Mouse (Mus musculus) liver, postnatal 0 days (tissue): ENCODE results near the gene Pip4k2c. TPM values are rescaled to one million over a fixed set of nuclear protein-coding genes. Genes with fewer than 3 reads are reported as not detected.

Experiments
- ATAC-seq: fragments of 200-750 bp; cut with Nextera tagmentation; 2 replicates; pipeline ENCODE4 v1.8.0; 2017; ENCODE audit warnings: mild to moderate bottlenecking, moderate library complexity
- DNase-seq: peaks from one replicate; pipeline ENCODE4 v3.0.0-alpha.2; 2016
- H3K27ac ChIP-seq: fragments of 300-500 bp; sonication (generic); 2 replicates; pipeline ENCODE4 v1.5.1; 2014; ENCODE audit warnings: antibody characterized with exemption, moderate library complexity, mild to moderate bottlenecking, low read depth
- H3K27me3 ChIP-seq: fragments of 300-500 bp; sonication (generic); 2 replicates; pipeline ENCODE4 v1.6.1; 2014; ENCODE audit warnings: low read length, control low read depth, mixed read lengths; ENCODE audit not compliant: insufficient read depth
- H3K36me3 ChIP-seq: fragments of 300-500 bp; sonication (generic); replicated peaks from 2 replicates; pipeline ENCODE4 v1.6.1; 2014; ENCODE audit warnings: mild to moderate bottlenecking, control low read depth, low read length, moderate library complexity, mixed read lengths; ENCODE audit not compliant: insufficient read depth
- H3K4me1 ChIP-seq: fragments of 300-500 bp; sonication (generic); 2 replicates; pipeline ENCODE4 v1.6.1; 2014; ENCODE audit warnings: antibody characterized with exemption, mild to moderate bottlenecking, control low read depth; ENCODE audit not compliant: insufficient read depth
- H3K4me2 ChIP-seq: fragments of 300-500 bp; sonication (generic); 2 replicates; pipeline ENCODE4 v1.6.1; 2014; ENCODE audit warnings: low read depth, mild to moderate bottlenecking, low read length, moderate library complexity, mixed read lengths
- H3K4me3 ChIP-seq: fragments of 300-500 bp; sonication (generic); 2 replicates; pipeline ENCODE4 v1.5.1; 2014; ENCODE audit warnings: low read depth, low read length
- H3K9ac ChIP-seq: fragments of 300-500 bp; sonication (generic); replicated peaks from 2 replicates; pipeline ENCODE4 v1.6.1; 2014; ENCODE audit warnings: mild to moderate bottlenecking, moderate library complexity
- H3K9me3 ChIP-seq: fragments of 300-500 bp; sonication (generic); 2 replicates; pipeline ENCODE4 v1.6.1; 2016; ENCODE audit warnings: mild to moderate bottlenecking, control low read depth, low read length, mixed read lengths
- CTCF ChIP-seq: sonication (generic); IDR thresholded peaks from 2 replicates; pipeline ENCODE4 v1.5.1; 2016; ENCODE audit warnings: antibody characterized with exemption, low read depth
- EP300 ChIP-seq: IDR thresholded peaks from 2 replicates; pipeline ENCODE4 v1.6.1; 2016; ENCODE audit warnings: antibody characterized with exemption, low read depth, mild to moderate bottlenecking
- WGBS: fragments of 180-500 bp; shearing (Covaris S2); extraction: QIAGEN DNeasy Blood & Tissue Kit; methylation state at CpG from one replicate; pipeline ENCODE4 v1.1.7; 2014; ENCODE audit not compliant: insufficient replicate concordance; 5-methylcytosine and 5-hydroxymethylcytosine counted together
- polyA plus RNA-seq: library from polyadenylated mRNA; unstranded; fragments of >200 nt; fragmentation: Nextera tagmentation; extraction: Ambion mirVana; gene quantifications from 2 replicates; pipeline ENCODE4 v1.2.1, GENCODE M21; 2015

The Pip4k2c gene
- polyA plus RNA-seq, 1 experiment from 2014 or later: 17.7 TPM

DNA sequence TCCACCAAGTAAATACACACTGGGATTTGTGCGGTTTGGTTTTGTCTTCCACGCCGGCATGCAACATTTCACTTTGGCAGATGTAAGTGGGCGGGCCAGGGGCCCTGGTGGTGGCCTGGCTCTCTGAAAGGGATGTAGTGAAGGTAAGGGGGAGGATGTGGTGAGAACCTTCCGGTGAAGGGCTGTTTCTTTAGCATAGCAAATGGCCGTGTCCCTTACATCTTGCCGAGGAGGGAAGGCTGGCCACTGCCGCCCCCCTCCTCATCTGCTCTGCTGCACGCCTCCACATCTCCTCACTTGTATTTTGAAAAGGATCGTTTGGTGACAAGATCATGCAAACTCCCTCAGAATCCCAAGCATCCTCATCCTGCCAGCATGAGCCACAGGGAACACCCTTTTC is 14.3 kb upstream of the Pip4k2c start:
- H3K9ac ChIP-seq: no peak overlapping the region
- H3K4me3 ChIP-seq: no peak overlapping the region
- no peaks in the 10 kb centered on the region; the same call in none of the 2 replicates for H3K27me3 ChIP-seq
- no peaks in the 10 kb centered on the region for H3K9me3 ChIP-seq
- ATAC-seq (no peak), DNase-seq (no peak)
- no peaks in the 10 kb centered on the region for H3K36me3 ChIP-seq
- no peak overlapping the region for H3K4me2 ChIP-seq
- H3K27ac ChIP-seq: no peak overlapping the region
- no peak for TF ChIP-seq EP300
- TF ChIP-seq CTCF: no peak
- peaks cover 4% of the 10 kb centered on the region; the same call in 1 of the 2 replicates for H3K4me1 ChIP-seq
- 35% methylated on average over 10 of the region's 10 CpGs for WGBS

DNA sequence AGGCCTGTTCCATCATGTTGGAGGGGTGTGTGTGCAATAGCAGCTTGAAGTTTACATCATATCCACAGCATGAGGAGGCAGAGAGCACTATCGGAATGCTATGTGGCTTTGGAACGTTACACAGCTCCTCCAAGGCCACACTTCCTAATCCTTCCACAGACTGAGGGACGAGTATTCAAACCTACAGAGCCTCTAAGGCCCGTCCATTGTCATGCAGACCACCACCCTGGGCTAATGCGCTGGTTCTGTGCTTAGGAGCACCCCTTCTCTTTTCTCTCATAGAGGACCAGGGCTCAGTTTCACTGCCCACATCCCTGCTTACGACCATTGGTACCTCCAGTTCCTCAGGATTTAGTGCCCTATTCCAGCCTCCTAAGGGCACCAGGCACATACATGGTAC is 13.8 kb upstream of the Pip4k2c start:
- Histone ChIP-seq H3K27ac (no peak overlapping the region), H3K4me2 (no peak overlapping the region), H3K9ac (no peak overlapping the region), H3K36me3 (no peaks in the 10 kb centered on the region), H3K27me3 (no peaks in the 10 kb centered on the region; the same call in none of the 2 replicates), H3K4me3 (no peak overlapping the region), H3K9me3 (no peaks in the 10 kb centered on the region), H3K4me1 (peaks cover 4% of the 10 kb centered on the region; the same call in 1 of the 2 replicates)
- ATAC-seq (no peak), DNase-seq (no peak)
- WGBS: 60% methylated on average over 6 of the region's 6 CpGs
- TF ChIP-seq CTCF: no peak
- TF ChIP-seq EP300: no peak

DNA sequence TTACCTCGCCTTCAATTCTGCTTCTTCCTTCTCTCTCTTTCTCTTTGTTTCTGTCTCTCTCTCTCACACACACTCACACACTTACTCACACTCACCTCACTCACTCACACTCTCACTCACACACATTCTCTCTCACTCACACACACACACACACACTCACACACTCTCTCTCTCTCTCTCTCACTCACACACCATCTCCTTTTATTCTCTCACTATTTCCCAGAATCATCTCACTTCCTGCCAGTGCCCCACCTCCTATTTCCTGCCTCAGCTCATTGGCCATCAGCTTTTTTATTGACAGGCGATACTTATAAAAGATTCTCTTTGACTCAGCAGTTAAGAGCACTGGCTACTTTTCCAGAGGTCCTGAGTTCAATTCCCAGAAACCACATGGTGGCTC is 7.0 kb upstream of the Pip4k2c start:
- 87% methylated on average over 2 of the region's 2 CpGs for WGBS
- Histone ChIP-seq H3K36me3 (no peaks in the 10 kb centered on the region), H3K4me2 (no peak overlapping the region), H3K27ac (no peak overlapping the region), H3K4me3 (no peak overlapping the region), H3K9me3 (no peaks in the 10 kb centered on the region), H3K4me1 (no peaks in the 10 kb centered on the region), H3K9ac (no peak overlapping the region), H3K27me3 (no peaks in the 10 kb centered on the region)
- TF ChIP-seq CTCF (no peak), EP300 (no peak)
- no peak for ATAC-seq
- no peak for DNase-seq

DNA sequence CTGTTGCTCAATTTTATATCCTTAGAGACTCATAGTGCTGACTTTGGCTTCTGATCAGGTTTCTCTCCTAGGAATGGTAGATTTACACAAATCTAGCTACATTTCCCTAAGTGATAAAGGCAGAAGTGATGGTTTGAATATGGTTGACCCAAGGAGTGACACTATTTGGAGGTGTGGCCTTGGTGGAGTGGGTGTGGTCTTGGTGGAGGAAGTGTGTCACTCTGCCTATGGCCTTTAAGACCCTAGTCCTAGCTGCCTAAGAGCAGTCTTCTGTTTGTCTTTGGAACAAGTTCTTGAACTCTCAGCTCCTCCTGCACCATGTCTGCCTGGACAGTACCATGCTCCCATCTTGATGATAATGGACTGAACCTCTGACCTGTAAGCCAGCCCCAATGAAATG is 5.8 kb upstream of the Pip4k2c start:
- H3K4me2 ChIP-seq: no peak overlapping the region
- ATAC-seq (no peak), DNase-seq (no peak)
- no peak overlapping the region for H3K9ac ChIP-seq
- no peak overlapping the region for H3K4me3 ChIP-seq
- no peak overlapping the region for H3K27ac ChIP-seq
- TF ChIP-seq CTCF (no peak), EP300 (no peak)
- no peaks in the 10 kb centered on the region for H3K36me3 ChIP-seq
- no peaks in the 10 kb centered on the region for H3K27me3 ChIP-seq
- H3K4me1 ChIP-seq: no peaks in the 10 kb centered on the region
- H3K9me3 ChIP-seq: no peaks in the 10 kb centered on the region

DNA sequence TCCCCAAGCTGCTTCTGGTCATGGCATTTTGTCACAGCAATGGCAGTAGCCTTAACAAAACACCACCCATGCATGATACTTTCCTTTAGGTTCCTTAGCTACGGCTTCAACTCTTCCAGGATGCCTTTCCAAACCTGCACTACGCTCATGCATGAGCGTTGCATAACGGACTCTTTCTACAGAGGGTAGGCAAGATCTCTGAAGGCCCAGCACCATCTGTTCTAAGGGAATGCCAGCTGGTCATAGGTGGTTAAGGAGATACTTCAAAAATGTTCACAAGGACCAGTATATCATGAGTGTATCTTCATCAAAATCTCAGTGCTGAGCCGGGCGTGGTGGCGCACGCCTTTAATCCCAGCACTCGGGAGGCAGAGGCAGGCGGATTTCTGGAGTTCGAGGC is 5.1 kb upstream of the Pip4k2c start:
- no peaks in the 10 kb centered on the region for H3K27me3 ChIP-seq
- no peak overlapping the region for H3K4me2 ChIP-seq
- no peak overlapping the region for H3K4me3 ChIP-seq
- H3K27ac ChIP-seq: no peak overlapping the region
- no peak for ATAC-seq
- no peak overlapping the region for H3K9ac ChIP-seq
- no peaks in the 10 kb centered on the region for H3K36me3 ChIP-seq
- 0 out of 2 replicates have a peak, but pooled peaks cover 3% of the 10 kb centered on the region for H3K4me1 ChIP-seq
- no peaks in the 10 kb centered on the region for H3K9me3 ChIP-seq
- WGBS: 93% methylated on average over 11 of the region's 11 CpGs
- TF ChIP-seq EP300 (no peak), CTCF (no peak)
- no peak for DNase-seq

GRCm38 (mm10) chr10:127214422-127214803 is 3.0 kb upstream of the Pip4k2c start:
- ATAC-seq (no peak), DNase-seq (no peak)
- Histone ChIP-seq H3K9me3 (no peaks in the 10 kb centered on the region), H3K36me3 (no peaks in the 10 kb centered on the region), H3K9ac (no peak overlapping the region), H3K4me3 (no peak overlapping the region), H3K27me3 (no peaks in the 10 kb centered on the region), H3K4me2 (no peak overlapping the region), H3K4me1 (peaks cover 10% of the 10 kb centered on the region), H3K27ac (no peak overlapping the region)
- WGBS: 23% methylated on average over 1 of the region's 1 CpGs
- TF ChIP-seq EP300: no peak
- TF ChIP-seq CTCF: no peak
